Mouse (Mus musculus) E14TG2a.4 (cell line): ENCODE measurements around the gene Dzank1.

Experiments
- CTCF ChIP-seq: conservative IDR thresholded peaks from 2 replicates; pipeline ENCODE4 v1.5.1; 2014; ENCODE audit warnings: low read length
- NANOG ChIP-seq: IDR thresholded peaks from 2 replicates; pipeline ENCODE4 v1.6.1; 2014; ENCODE audit warnings: borderline replicate concordance, low read length, mixed read lengths
- POU5F1 ChIP-seq: IDR thresholded peaks from 2 replicates; pipeline ENCODE4 v1.6.1; 2014; ENCODE audit warnings: low read length, borderline replicate concordance

DNA sequence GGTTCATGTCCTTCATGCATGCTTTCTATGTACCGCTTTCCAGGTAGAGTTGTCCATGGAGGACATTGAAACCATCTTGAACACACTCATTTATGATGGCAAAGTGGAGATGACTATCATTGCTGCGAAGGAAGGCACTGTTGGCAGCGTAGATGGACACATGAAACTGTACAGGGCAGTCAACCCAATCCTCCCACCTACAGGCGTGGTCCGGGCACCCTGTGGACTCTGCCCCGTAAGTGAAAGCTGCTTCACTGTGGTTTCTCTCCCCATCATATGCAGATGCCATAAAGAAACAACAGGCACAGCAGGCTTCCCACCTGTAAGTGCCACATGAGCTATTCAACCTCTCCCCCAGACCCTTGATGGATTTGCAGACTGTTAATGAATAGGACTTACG lies 9.9 kb upstream of the Dzank1 start:
- TF ChIP-seq CTCF (no peak), POU5F1 (no peak), NANOG (no peak)
